Mouse (Mus musculus): Measurements from ENCODE around the gene Zbtb41.

The Zbtb41 gene

DNA sequence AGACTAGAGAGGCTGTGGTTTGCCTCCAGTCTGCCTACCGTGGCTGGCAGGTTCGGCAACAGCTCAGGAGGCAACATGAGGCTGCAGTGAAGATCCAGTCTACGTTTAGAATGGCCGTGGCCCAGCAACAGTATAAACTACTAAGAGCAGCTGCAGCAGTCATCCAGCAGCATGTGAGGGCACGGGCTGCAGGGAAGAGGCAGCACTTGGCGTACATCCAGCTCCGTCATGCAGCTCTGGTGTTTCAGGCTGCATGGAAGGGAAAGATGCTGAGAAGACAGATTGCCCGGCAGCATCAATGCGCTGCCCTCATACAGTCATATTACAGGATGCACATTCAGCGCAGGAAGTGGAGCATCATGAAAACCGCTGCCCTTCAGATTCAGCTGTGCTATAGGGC, 56.8 kb downstream of the Zbtb41 start:
- peak; percentile 14 for DNase-seq (ENCODE audit: low spot score)

DNA sequence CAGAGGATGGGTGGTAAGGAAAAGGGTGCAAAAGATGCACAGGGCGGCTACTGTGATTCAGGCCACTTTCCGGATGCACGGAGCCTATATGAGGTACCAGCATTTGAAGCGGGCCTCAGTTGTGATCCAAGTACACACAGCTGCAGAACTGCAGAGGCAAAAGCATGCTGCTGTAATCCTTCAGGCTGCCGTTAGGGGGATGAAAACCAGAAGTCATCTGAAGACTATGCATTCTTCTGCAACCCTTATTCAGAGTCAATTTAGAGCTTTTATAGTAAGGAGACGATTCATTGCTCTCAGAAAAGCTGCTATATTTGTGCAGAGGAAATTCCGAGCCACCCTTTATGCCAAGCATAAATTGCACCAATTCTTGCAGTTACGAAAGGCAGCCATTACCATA, 58.2 kb downstream of the Zbtb41 start:
- DNase-seq (ENCODE audit: low spot score) = no peak

DNA sequence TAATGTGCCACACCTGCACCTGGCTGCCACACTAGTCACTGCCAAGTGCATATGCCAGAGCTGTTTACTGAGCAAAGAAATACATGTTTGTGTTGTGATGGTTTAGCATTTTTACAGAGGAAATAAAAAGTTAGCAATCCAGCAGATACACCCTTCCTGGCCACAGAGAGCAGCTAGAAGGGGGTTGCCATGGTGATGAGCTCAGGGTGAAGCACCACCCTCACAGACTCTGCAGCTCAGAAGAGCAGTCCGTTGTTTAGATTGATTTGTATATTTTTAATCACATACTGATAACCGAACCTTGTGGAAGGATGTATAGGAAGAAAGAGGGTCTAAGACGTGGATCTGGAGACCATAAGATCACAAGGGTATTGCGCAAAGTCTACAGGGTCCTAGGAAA, 59.1 kb downstream of the Zbtb41 start:
- no peak for DNase-seq (ENCODE audit: low spot score)

DNA sequence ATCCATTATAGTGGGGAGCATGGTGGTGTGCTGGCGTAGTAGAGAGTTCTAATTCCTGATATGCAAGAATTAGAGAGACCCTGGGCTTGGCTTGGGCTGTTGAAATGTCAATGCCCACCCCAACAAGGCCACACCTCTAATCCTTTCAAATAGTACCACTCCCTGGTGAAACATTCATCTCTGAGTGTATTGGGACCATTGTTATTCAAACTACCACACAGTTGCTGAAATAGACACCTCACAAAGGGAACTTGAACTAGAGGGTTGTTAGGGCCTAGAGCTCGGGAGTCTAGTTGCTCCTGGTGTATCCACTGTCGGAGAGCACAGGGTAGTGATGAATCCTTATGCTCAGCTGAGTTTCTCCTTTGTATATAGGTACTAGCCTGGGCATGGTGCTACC, 72.5 kb downstream of the Zbtb41 start:
- DNase-seq (ENCODE audit: low spot score) = no peak

DNA sequence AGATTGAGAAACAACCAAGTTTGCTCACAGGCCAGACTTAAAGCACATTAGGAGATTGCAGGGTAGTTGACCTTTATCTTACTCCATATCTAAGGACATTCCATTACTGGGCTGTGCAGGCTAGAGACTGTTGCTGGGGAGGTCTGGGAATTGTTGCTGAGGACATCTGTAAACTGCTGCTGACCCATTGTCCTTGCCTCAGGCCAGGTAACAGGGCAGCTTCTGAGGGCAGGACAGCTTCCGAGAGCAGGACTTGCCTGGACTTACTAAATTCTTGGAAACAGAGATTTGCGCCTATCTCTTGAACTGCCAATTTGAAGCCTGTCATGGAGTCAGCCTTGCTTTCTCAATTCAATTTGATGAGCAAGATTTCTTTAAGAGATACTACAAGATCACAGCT, 73.3 kb downstream of the Zbtb41 start:
- no peak for DNase-seq (ENCODE audit: low spot score)

DNA sequence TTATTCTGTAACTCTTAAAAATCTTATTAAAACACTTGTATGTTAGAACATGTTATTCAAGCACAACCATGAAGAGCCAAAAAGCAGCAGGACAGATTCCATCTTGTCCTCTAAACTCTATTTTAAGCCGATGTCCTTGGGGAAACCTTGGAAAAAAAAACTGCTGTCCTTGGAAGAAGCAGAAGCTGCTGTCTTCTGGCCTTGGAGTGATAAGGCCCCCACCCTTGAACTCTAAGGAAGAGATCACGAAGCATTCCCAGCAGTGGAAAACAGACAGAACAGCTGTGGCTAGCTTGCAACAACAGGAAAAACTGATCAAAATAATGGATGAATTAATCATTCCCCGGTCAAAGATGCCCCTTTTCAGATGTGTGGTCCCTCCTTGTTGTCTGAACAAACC, 74.1 kb downstream of the Zbtb41 start:
- no peak for DNase-seq (ENCODE audit: low spot score)

DNA sequence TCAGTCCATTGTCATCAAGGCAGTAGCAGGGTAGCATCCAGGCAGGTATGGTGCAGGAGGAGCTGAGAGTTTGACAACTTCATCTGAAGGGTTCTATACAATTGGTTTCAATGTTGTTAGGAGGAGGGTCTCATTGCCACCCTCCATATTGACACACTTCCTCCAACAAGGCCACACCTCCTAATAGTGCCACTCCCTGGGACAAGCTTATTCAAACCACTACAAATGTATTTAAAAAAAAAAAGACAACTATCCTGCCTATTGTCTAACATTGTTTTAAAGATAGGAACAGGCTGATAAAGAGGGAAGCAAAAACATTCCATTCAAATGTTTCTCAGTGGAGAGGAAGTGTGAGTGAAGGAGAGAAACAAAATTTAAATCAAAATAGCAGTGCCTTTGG, 77.7 kb downstream of the Zbtb41 start:
- no peak for DNase-seq (ENCODE audit: low spot score)

DNA sequence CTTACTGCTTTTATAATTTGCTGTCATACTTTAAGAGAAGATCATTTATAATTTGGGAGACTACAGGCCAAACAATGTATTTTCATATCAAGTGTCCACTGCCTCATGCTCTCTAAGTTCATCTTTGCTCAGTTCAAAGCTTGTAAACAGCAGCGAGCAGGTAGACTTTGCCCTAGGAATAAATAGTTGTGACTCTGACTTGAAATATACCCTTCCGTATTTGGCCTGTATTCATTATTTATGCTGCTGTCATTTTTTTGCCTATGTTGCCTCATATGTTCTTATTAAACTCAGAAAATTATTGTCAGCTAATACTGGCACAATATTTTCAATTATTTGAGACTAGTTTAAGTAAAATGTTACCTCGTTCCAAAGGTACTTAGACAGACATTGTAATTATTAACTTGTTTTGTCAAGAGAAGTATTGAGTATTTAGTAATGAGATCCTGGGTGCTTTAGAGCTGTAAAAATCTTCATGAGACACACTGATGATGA, 79.2 kb downstream of the Zbtb41 start, which contains the start of gene F13b:
Gene F13b, plus strand, starts transcription at position 445 of the 495 bp plus-strand sequence.
- no peak for DNase-seq (ENCODE audit: low spot score)

Measured in MN1 (cell line).